Mouse (Mus musculus): Measurements from ENCODE around the gene Naa20. TPM values are rescaled to one million over a fixed set of nuclear protein-coding genes. Genes with fewer than 3 reads are reported as not detected.

The Naa20 gene
- polyA plus RNA-seq (2015; fragmentation: Nextera tagmentation; extraction: Ambion mirVana): 129 and 134 TPM in 2 replicates

GRCm38 (mm10) chr2:145901861-145902260 lies at the start of gene Naa20:
TSS of gene Naa20 (plus strand) at chr2:145902099.

GRCm38 (mm10) chr2:145934339-145935231 lies 32.7 kb downstream of the Naa20 start, which contains the start of the genes Cfap61 and Crnkl1:
TSS of gene Cfap61 (plus strand) at chr2:145934784.
TSS of gene Crnkl1 (minus strand) at chr2:145935014.

Small RNAs within 50 kb of the gene (microRNA-seq; reads per million reads assigned to microRNA genes)
- gene Gm25026: not detected

Other genes with a start within 250 kb of the Naa20 start
- 14.3 and 15.9 TPM in 2 replicates for gene Rin2, start 226.9 kb upstream of the Naa20 start, polyA plus RNA-seq (2015; fragmentation: Nextera tagmentation; extraction: Ambion mirVana)
- not detected in 2 replicates for gene Cfap61, start 32.7 kb downstream of the Naa20 start, polyA plus RNA-seq (2015; fragmentation: Nextera tagmentation; extraction: Ambion mirVana)
- 12.7 and 13.4 TPM in 2 replicates for gene Crnkl1, start 32.9 kb downstream of the Naa20 start, polyA plus RNA-seq (2015; fragmentation: Nextera tagmentation; extraction: Ambion mirVana)

All from urinary bladder, postnatal 0 days (tissue).